Mouse (Mus musculus) MEL (cell line): Measurements from ENCODE around the gene Fmnl2.

ENCODE experiments used
- CTCF ChIP-seq, 3 experiments: IDR thresholded peaks in 2 of 3; conservative IDR thresholded peaks in 1 of 3; 2 replicates each; pipeline ENCODE4 v1.5.1; 2011 to 2012; ENCODE audit warnings: low read length in 3 of 3, low read depth in 2 of 3, mild to moderate bottlenecking in 2 of 3, improper control_type of control experiment in 1 of 3, inconsistent platforms in 1 of 3, mixed read lengths in 1 of 3, moderate library complexity in 1 of 3; ENCODE audit not compliant: control insufficient read depth in 1 of 3, insufficient read depth in 1 of 3, poor library complexity in 1 of 3, severe bottlenecking in 1 of 3
- EP300 ChIP-seq, 2 experiments: IDR thresholded peaks; 2 replicates each; pipeline ENCODE4 v1.6.1; 2011; ENCODE audit warnings: improper control_type of control experiment in 2 of 2, low read length in 2 of 2, low read depth in 1 of 2, mild to moderate bottlenecking in 1 of 2
- GATA1 ChIP-seq: IDR thresholded peaks from 2 replicates; pipeline ENCODE4 v1.6.1; 2011; ENCODE audit warnings: low read depth, low read length, improper control_type of control experiment
- KAT2A ChIP-seq: conservative IDR thresholded peaks from 2 replicates; pipeline ENCODE4 v1.6.1; 2012; ENCODE audit warnings: low read depth, low read length, improper control_type of control experiment, inconsistent platforms
- MAFK ChIP-seq: IDR thresholded peaks from 2 replicates; pipeline ENCODE4 v1.6.1; 2011; ENCODE audit warnings: low read depth, mild to moderate bottlenecking, low read length, improper control_type of control experiment, borderline replicate concordance
- MAX ChIP-seq: IDR thresholded peaks from 2 replicates; pipeline ENCODE4 v1.6.1; 2011; ENCODE audit warnings: low read length, improper control_type of control experiment
- MYB ChIP-seq: IDR thresholded peaks from 2 replicates; pipeline ENCODE4 v1.6.1; 2011; ENCODE audit warnings: mild to moderate bottlenecking, low read depth, low read length, improper control_type of control experiment
- NELFE ChIP-seq: IDR thresholded peaks from 2 replicates; pipeline ENCODE4 v1.6.1; 2011; ENCODE audit warnings: low read depth, low read length, improper control_type of control experiment
- NRF1 ChIP-seq: IDR thresholded peaks from 2 replicates; pipeline ENCODE4 v1.6.1; 2014; ENCODE audit warnings: low read depth, mild to moderate bottlenecking, inconsistent platforms, low read length, improper control_type of control experiment, moderate library complexity; ENCODE audit not compliant: poor library complexity, insufficient read depth, severe bottlenecking
- SIN3A ChIP-seq: IDR thresholded peaks from 2 replicates; pipeline ENCODE4 v1.6.1; 2012; ENCODE audit warnings: low read length, improper control_type of control experiment, inconsistent platforms
- TBP ChIP-seq: IDR thresholded peaks from 2 replicates; pipeline ENCODE4 v1.8.0; 2011; ENCODE audit warnings: low read depth, low read length, improper control_type of control experiment
- TCF12 ChIP-seq: IDR thresholded peaks from 2 replicates; pipeline ENCODE4 v1.6.1; 2014; ENCODE audit warnings: low read depth, mild to moderate bottlenecking, inconsistent platforms, low read length, improper control_type of control experiment, moderate library complexity

DNA sequence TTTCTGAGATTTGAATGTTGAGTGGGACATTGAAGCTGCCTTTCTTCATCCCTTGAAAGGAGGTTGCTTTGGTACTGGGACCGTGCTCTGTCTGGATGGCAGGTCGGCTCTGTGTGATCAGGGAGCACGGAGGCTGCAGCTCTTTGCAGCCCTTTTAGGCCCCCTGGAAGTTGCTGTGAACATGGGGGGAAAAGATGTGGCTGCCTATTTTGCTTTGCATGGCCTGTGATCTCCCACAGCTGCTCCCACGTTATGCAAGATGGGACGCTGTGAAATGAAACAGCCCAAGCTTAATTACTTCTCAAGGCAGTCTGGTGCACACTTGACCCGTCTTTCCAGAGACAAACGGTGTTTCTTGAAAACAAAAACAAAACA is 1.8 kb downstream of the Fmnl2 start:
- TF ChIP-seq TCF12 (no peak), NRF1 (no peak), EP300 (IDR thresholded peaks at IDR 0.05; ENCODE audit: low read depth in 1 of 2, low read length in 2 of 2) (no peak), MYB (no peak), MAFK (no peak), SIN3A (no peak), CTCF (IDR thresholded peaks at IDR 0.05 in 2 of 3, conservative IDR thresholded peaks at IDR 0.05 in 1 of 3; ENCODE audit: control insufficient read depth in 1 of 3, insufficient read depth in 1 of 3, low read depth in 2 of 3, low read length in 3 of 3, poor library complexity in 1 of 3, severe bottlenecking in 1 of 3) (no peak), MAX (no peak), KAT2A (no peak), GATA1 (no peak), TBP (no peak), NELFE (no peak)
